Mouse (Mus musculus) midbrain, postnatal 0 days (tissue): ENCODE data around the gene Armc9. TPM values are rescaled to one million over a fixed set of nuclear protein-coding genes. Genes with fewer than 3 reads are reported as not detected.

Experiments
- ATAC-seq: fragments of 200-750 bp; cut with Nextera tagmentation; 2 replicates; pipeline ENCODE4 v1.8.0; 2017; ENCODE audit warnings: moderate number of reproducible peaks, mild to moderate bottlenecking, moderate TSS enrichment, moderate library complexity; ENCODE audit not compliant: low FRiP score
- DNase-seq: peaks from one replicate; pipeline ENCODE4 v3.0.0-alpha.2; 2015; ENCODE audit warnings: low spot score
- H3K27ac ChIP-seq: fragments of 300-500 bp; sonication (generic); 2 replicates; pipeline ENCODE4 v1.5.1; 2014; ENCODE audit warnings: low read depth, mild to moderate bottlenecking, low read length, mixed read lengths
- H3K27me3 ChIP-seq: fragments of 300-500 bp; sonication (generic); 2 replicates; pipeline ENCODE4 v1.6.1; 2014; ENCODE audit warnings: low read length, control low read depth, mixed read lengths; ENCODE audit not compliant: insufficient read depth
- H3K36me3 ChIP-seq: fragments of 300-500 bp; sonication (generic); 2 replicates; pipeline ENCODE4 v1.6.1; 2014; ENCODE audit warnings: low read length, control low read depth, mixed read lengths; ENCODE audit not compliant: insufficient read depth
- H3K4me1 ChIP-seq: fragments of 300-500 bp; sonication (generic); 2 replicates; pipeline ENCODE4 v1.6.1; 2014; ENCODE audit warnings: mild to moderate bottlenecking, control low read depth, antibody characterized with exemption, low read length, mixed read lengths; ENCODE audit not compliant: insufficient read depth
- H3K4me2 ChIP-seq: fragments of 300-500 bp; sonication (generic); 2 replicates; pipeline ENCODE4 v1.6.1; 2014; ENCODE audit warnings: low read depth, mild to moderate bottlenecking, low read length, mixed read lengths; ENCODE audit not compliant: poor library complexity, severe bottlenecking
- H3K4me3 ChIP-seq: fragments of 300-500 bp; sonication (generic); 2 replicates; pipeline ENCODE4 v1.5.1; 2014; ENCODE audit warnings: low read depth, mild to moderate bottlenecking, low read length, moderate library complexity
- H3K9ac ChIP-seq: fragments of 300-500 bp; sonication (generic); replicated peaks from 2 replicates; pipeline ENCODE4 v1.6.1; 2014; ENCODE audit warnings: mild to moderate bottlenecking, low read length, moderate library complexity, mixed read lengths; ENCODE audit not compliant: poor library complexity, severe bottlenecking
- H3K9me3 ChIP-seq: fragments of 300-500 bp; sonication (generic); 2 replicates; pipeline ENCODE4 v1.6.1; 2016; ENCODE audit warnings: low read length, control low read depth
- CTCF ChIP-seq: IDR thresholded peaks from 2 replicates; pipeline ENCODE4 v1.5.1; 2016; ENCODE audit warnings: antibody characterized with exemption, mild to moderate bottlenecking
- WGBS: fragments of 180-500 bp; shearing (Covaris S2); extraction: QIAGEN DNeasy Blood & Tissue Kit; methylation state at CpG from one replicate; pipeline ENCODE4 v1.1.7; 2014; 5-methylcytosine and 5-hydroxymethylcytosine counted together
- polyA plus RNA-seq: library from polyadenylated mRNA; unstranded; fragments of >200 nt; fragmentation: Nextera tagmentation; extraction: Ambion mirVana; gene quantifications from 2 replicates; pipeline ENCODE4 v1.2.1, GENCODE M21; 2015
- total RNA-seq: library from RNA; depleted of rRNA; stranded (reverse); fragments of >200 nt; gene quantifications from 2 replicates; pipeline ENCODE4 v1.2.3, GENCODE M21; 2014

Gene Armc9
- total and polyA plus RNA-seq, 2 experiments from 2014 or later: 31.0 to 42.6 TPM

DNA sequence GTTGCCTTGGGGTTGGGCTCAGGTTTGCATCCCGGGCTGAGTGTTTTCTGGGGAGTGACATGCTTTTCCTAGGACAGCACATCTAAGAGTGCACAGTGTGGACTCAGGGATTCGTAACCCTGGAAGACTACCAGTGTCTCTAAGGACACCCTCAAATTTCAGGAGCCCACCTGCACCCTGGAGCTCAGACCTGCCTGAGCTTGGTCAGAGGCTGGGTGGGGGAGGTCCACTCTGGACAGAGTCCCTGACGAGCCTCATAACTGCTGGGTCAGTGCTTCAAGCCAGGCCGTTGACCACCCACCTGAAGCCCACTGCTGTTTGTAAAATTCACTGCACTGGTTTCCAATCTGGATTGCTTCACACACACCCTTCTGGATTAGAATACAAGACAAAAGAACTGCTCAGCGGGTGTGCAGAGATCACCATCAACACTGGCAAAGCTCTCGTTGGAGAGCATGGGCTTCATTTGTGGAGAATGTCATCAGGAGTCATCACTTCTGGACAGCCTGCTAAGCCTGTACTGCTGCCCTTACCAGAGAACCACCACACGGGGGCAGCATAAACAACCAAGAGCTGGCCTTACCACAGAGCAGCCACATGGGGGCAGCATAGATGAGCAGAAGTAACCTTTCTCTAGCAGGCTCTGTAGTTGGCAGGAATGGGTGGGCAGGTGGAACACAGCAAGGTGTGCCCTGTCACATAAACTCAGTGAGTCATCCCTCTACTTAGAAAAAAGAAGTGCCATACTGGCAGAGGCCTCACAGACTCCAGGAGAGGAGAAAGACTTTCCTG is 24.1 kb downstream of the Armc9 start:
- no peak overlapping the region for H3K9ac ChIP-seq
- peak; percentile 100 for TF ChIP-seq CTCF
- 48% methylated on average over 7 of the region's 7 CpGs for WGBS
- DNase-seq: peak; percentile 89
- peak; percentile 79 for ATAC-seq
- no peaks in the 10 kb centered on the region for H3K4me1 ChIP-seq
- no peaks in the 10 kb centered on the region for H3K9me3 ChIP-seq
- peaks cover 45% of the 10 kb centered on the region for H3K36me3 ChIP-seq
- H3K27ac ChIP-seq: no peak overlapping the region
- no peak overlapping the region for H3K4me2 ChIP-seq
- no peak overlapping the region for H3K4me3 ChIP-seq
- H3K27me3 ChIP-seq: no peaks in the 10 kb centered on the region

DNA sequence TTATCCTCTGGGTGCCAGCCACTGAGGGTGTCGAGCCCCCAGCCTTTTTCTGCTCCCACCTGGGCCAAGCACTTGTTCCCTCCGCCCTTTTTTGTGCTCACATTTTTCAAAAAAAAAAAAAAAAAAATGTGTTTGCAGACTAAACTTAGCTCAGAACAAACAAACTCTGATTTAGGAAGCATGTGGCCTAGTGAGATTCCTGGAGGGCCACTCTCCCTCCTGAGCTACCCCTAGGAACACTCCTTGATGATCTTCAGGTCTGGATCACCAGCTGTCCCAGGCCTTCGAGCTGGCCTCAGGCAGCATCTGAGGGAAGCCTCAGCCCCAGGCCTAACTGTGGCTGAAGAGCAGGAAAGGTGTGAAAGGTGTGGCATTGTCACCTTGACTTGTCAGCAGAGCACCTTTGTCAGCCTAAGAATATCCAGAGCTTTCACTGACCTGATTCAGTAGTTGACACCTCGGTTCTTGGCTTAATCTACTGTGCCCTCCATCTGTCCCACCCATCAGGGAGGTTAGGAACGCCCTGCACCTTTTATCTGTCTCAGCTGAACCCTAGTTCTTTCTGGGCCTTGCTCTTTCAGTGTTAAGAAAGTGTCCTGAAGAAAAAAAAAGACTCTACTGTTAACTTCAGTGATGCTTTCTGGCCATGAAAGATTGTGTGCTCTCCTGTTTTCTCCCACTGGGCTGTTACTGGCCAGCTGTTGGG is 27.6 kb downstream of the Armc9 start:
- Histone ChIP-seq H3K27ac (no peak overlapping the region), H3K36me3 (peaks cover 24% of the 10 kb centered on the region), H3K4me1 (no peaks in the 10 kb centered on the region), H3K4me2 (no peak overlapping the region), H3K4me3 (no peak overlapping the region), H3K27me3 (no peaks in the 10 kb centered on the region), H3K9ac (no peak overlapping the region), H3K9me3 (no peaks in the 10 kb centered on the region)
- WGBS: 86% methylated on average over 5 of the region's 5 CpGs
- TF ChIP-seq CTCF: no peak
- DNase-seq: no peak
- ATAC-seq: no peak

DNA sequence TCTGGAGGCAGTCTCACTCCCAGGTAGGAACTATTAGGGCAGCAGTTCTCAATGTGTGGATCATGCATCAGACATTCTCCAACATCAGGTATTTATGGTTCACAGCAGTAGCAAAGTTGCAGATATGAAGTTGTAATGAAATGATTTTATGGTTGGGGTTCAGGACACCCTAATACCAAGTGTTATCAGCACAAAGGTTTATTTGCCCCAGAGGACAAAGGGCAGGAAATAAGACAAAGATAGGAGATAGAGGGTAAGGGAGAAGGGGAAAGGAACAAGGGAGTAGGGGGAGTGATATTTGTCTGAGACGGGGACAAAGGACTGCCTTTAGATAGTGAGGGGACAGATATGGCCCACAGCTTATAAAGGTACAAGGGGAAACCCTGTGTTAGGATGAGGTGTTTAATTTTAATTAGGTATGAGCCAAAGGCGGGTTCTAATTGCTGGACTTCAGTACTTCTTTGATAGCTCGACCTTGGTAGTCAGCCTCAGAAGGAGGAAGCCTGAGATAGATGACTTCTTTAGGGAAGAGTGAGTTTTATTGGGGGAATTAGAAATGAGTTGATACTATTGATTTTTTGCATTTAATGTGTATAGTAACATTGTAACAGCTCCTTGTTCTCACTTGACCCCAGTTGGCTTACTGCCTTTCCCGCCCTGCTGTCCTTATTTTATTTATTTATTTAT is 29.1 kb downstream of the Armc9 start:
- ATAC-seq (no peak), DNase-seq (no peak)
- Histone ChIP-seq H3K36me3 (peaks cover 15% of the 10 kb centered on the region), H3K4me1 (no peaks in the 10 kb centered on the region), H3K9ac (no peak overlapping the region), H3K4me2 (no peak overlapping the region), H3K9me3 (no peaks in the 10 kb centered on the region), H3K27me3 (no peaks in the 10 kb centered on the region), H3K4me3 (no peak overlapping the region), H3K27ac (no peak overlapping the region)
- WGBS: 90% methylated on average over 4 of the region's 4 CpGs
- no peak for TF ChIP-seq CTCF

DNA sequence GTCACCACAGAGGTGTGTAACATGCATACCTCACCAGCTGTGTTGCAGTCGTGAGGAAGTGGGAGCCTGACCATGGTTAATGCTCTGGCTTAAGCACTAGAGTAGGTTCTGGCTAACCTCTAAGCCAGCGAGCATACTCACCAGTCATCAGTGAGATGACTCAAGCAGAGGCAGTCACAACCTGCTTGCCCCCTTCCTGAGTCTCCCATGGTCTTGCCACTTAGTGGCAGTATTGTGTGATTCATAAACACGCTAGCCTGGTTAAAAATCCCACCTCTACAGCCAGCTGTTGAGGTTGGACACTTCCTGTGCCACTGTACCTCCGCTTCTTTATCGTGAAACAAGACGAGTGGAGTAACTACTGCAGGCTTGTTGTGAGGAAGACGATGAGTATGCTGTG is 32.2 kb downstream of the Armc9 start:
- Histone ChIP-seq H3K4me1 (no peaks in the 10 kb centered on the region), H3K36me3 (peaks cover 24% of the 10 kb centered on the region), H3K4me2 (no peak overlapping the region), H3K27me3 (no peaks in the 10 kb centered on the region), H3K9ac (no peak overlapping the region), H3K27ac (no peak overlapping the region), H3K9me3 (no peaks in the 10 kb centered on the region), H3K4me3 (no peak overlapping the region)
- DNase-seq: no peak
- no peak for TF ChIP-seq CTCF
- ATAC-seq: no peak
- WGBS: 85% methylated on average over 7 of the region's 7 CpGs

DNA sequence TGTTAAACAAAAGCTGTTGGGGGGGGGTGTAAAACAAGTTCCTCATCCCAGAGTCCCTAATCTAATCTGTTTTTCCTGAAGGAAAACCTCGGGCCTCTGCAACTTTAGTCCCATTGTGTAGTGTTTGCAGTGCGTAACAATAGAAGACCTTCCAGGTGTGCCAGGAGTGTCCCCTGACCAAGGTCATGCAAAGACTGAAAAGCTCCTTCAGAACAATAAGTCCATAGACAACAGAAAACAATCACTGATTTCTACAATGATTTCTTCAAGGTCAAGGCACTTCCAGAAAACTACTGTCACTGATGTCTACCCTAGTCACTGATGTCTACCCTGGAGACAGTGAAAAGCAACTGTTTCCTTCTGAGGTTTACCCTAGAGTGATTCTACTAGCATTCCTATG is 33.3 kb downstream of the Armc9 start:
- 70% methylated on average over 2 of the region's 2 CpGs for WGBS
- Histone ChIP-seq H3K9me3 (no peaks in the 10 kb centered on the region), H3K4me2 (no peak overlapping the region), H3K27ac (no peak overlapping the region), H3K27me3 (no peaks in the 10 kb centered on the region), H3K36me3 (peaks cover 34% of the 10 kb centered on the region), H3K4me1 (no peaks in the 10 kb centered on the region), H3K4me3 (no peak overlapping the region), H3K9ac (no peak overlapping the region)
- TF ChIP-seq CTCF: no peak
- ATAC-seq (no peak), DNase-seq (no peak)

- Histone ChIP-seq H3K9me3 (no peaks in the 10 kb centered on the region), H3K9ac (no peak overlapping the region), H3K4me3 (no peak overlapping the region), H3K4me1 (no peaks in the 10 kb centered on the region), H3K27ac (no peak overlapping the region), H3K27me3 (no peaks in the 10 kb centered on the region), H3K36me3 (peaks cover 38% of the 10 kb centered on the region), H3K4me2 (no peak overlapping the region)
- DNase-seq (no peak), ATAC-seq (no peak)
- no peak for TF ChIP-seq CTCF
- 90% methylated on average over 2 of the region's 2 CpGs for WGBS
These were observed 33.7 kb downstream of the Armc9 start for GRCm38 (mm10) chr1:86188271-86188670.
